Mouse (Mus musculus) forebrain, embryonic 12.5 days (tissue): Measurements from ENCODE around the gene Ak3. TPM values are rescaled to one million over a fixed set of nuclear protein-coding genes. Genes with fewer than 3 reads are reported as not detected.

Experiments used
- ATAC-seq: fragments of 200-750 bp; cut with Nextera tagmentation; 2 replicates; pipeline ENCODE4 v1.8.0; 2017; ENCODE audit warnings: moderate TSS enrichment; ENCODE audit not compliant: low FRiP score
- H3K27ac ChIP-seq: fragments of 300-500 bp; sonication (generic); 2 replicates; pipeline ENCODE4 v1.5.1; 2016; ENCODE audit warnings: mild to moderate bottlenecking
- H3K27me3 ChIP-seq: fragments of 300-500 bp; sonication (generic); 2 replicates; pipeline ENCODE4 v1.6.1; 2016; ENCODE audit warnings: mild to moderate bottlenecking
- H3K36me3 ChIP-seq: fragments of 300-500 bp; sonication (generic); replicated peaks from 2 replicates; pipeline ENCODE4 v1.6.1; 2016; ENCODE audit warnings: mild to moderate bottlenecking
- H3K4me1 ChIP-seq: fragments of 300-500 bp; sonication (generic); 2 replicates; pipeline ENCODE4 v1.6.1; 2016
- H3K4me2 ChIP-seq: fragments of 300-500 bp; sonication (generic); 2 replicates; pipeline ENCODE4 v1.6.1; 2016; ENCODE audit warnings: mild to moderate bottlenecking, moderate library complexity
- H3K4me3 ChIP-seq: fragments of 300-500 bp; sonication (generic); replicated peaks from 2 replicates; pipeline ENCODE4 v1.5.1; 2016; ENCODE audit warnings: mild to moderate bottlenecking
- H3K9ac ChIP-seq: fragments of 300-500 bp; sonication (generic); 2 replicates; pipeline ENCODE4 v1.6.1; 2016; ENCODE audit warnings: mild to moderate bottlenecking
- H3K9me3 ChIP-seq: fragments of 300-500 bp; sonication (generic); 2 replicates; pipeline ENCODE4 v1.6.1; 2016
- WGBS: fragments of 180-500 bp; shearing (Covaris S2); methylation state at CpG from one replicate; pipeline ENCODE4 v1.1.7; 2016; 5-methylcytosine and 5-hydroxymethylcytosine counted together
- polyA plus RNA-seq: library from polyadenylated mRNA; unstranded; fragments of >200 nt; fragmentation: Nextera tagmentation; extraction: Ambion mirVana; gene quantifications from 2 replicates; pipeline ENCODE4 v1.2.1, GENCODE M21; 2016

Gene Ak3
- polyA plus RNA-seq, result 68.0 and 68.6 TPM in 2 replicates

GRCm38 (mm10) chr19:29047334-29048170 lies at the start of gene Ak3:
Ak3 (minus strand) TSS chr19:29047961.
- Histone ChIP-seq H3K9me3 (no peaks in the 10 kb centered on the region), H3K4me2 (peak within 1 kb of the TSS; percentile 71), H3K36me3 (no peaks in the 10 kb centered on the region), H3K27me3 (no peaks in the 10 kb centered on the region), H3K9ac (peak within 1 kb of the TSS; percentile 89), H3K27ac (peak within 1 kb of the TSS; percentile 83), H3K4me1 (peaks cover 33% of the 10 kb centered on the region), H3K4me3 (peak within 1 kb of the TSS; percentile 78)
- under 1% methylated on average over 68 of the region's 68 CpGs for WGBS
- ATAC-seq, result peak; percentile 91

GRCm38 (mm10) chr19:29092194-29092593 lies 44.4 kb upstream of the Ak3 start:
- no peak for ATAC-seq
- Histone ChIP-seq H3K27ac (no peak overlapping the region), H3K9ac (no peak overlapping the region), H3K36me3 (no peaks in the 10 kb centered on the region), H3K4me1 (no peaks in the 10 kb centered on the region), H3K4me2 (no peak overlapping the region), H3K4me3 (no peak overlapping the region), H3K9me3 (no peaks in the 10 kb centered on the region), H3K27me3 (no peaks in the 10 kb centered on the region)

GRCm38 (mm10) chr19:29088628-29089027 lies 40.9 kb upstream of the Ak3 start:
- ATAC-seq, result no peak
- H3K4me2 ChIP-seq, result no peak overlapping the region
- 87% methylated on average over 6 of the region's 6 CpGs for WGBS
- no peaks in the 10 kb centered on the region for H3K27me3 ChIP-seq
- H3K36me3 ChIP-seq, result no peaks in the 10 kb centered on the region
- no peaks in the 10 kb centered on the region for H3K9me3 ChIP-seq
- no peak overlapping the region for H3K27ac ChIP-seq
- H3K4me3 ChIP-seq, result no peak overlapping the region
- no peaks in the 10 kb centered on the region for H3K4me1 ChIP-seq
- no peak overlapping the region for H3K9ac ChIP-seq

GRCm38 (mm10) chr19:29074802-29075201 lies 27.0 kb upstream of the Ak3 start:
- WGBS, result 62% methylated on average over 6 of the region's 6 CpGs
- ATAC-seq, result no peak; the same call in 1 of the 2 replicates

GRCm38 (mm10) chr19:29069195-29069594 lies 21.4 kb upstream of the Ak3 start:
- Histone ChIP-seq H3K36me3 (no peaks in the 10 kb centered on the region), H3K9me3 (no peaks in the 10 kb centered on the region), H3K9ac (no peak overlapping the region), H3K4me3 (no peak overlapping the region), H3K27me3 (no peaks in the 10 kb centered on the region), H3K27ac (no peak overlapping the region), H3K4me1 (peaks cover 7% of the 10 kb centered on the region), H3K4me2 (no peak overlapping the region)
- ATAC-seq, result no peak
- WGBS, result 81% methylated on average over 5 of the region's 5 CpGs

More at GRCm38 (mm10) chr19:29074802-29075201, 27.0 kb upstream of the Ak3 start:
- Histone ChIP-seq H3K4me2 (no peak overlapping the region), H3K27me3 (no peaks in the 10 kb centered on the region), H3K4me1 (no peaks in the 10 kb centered on the region), H3K9me3 (no peaks in the 10 kb centered on the region), H3K9ac (no peak overlapping the region), H3K27ac (no peak overlapping the region), H3K4me3 (no peak overlapping the region), H3K36me3 (no peaks in the 10 kb centered on the region)

GRCm38 (mm10) chr19:29066981-29067471 lies 19.3 kb upstream of the Ak3 start:
- no peaks in the 10 kb centered on the region for H3K36me3 ChIP-seq
- WGBS, result 19% methylated on average over 11 of the region's 11 CpGs
- ATAC-seq, result peak; percentile 60
- peak overlapping the region; percentile 7 for H3K4me3 ChIP-seq
- no peak overlapping the region for H3K27ac ChIP-seq
- peak overlapping the region; percentile 34 for H3K4me2 ChIP-seq
- H3K9me3 ChIP-seq, result no peaks in the 10 kb centered on the region
- H3K4me1 ChIP-seq, result peaks cover 10% of the 10 kb centered on the region
- H3K9ac ChIP-seq, result no peak overlapping the region
- H3K27me3 ChIP-seq, result no peaks in the 10 kb centered on the region

- H3K27ac ChIP-seq, result peak overlapping the region; percentile 42; the same call in 1 of the 2 replicates
- H3K4me3 ChIP-seq, result no peak overlapping the region
- WGBS, result 57% methylated on average over 9 of the region's 9 CpGs
- no peak overlapping the region for H3K9ac ChIP-seq
- peaks cover 17% of the 10 kb centered on the region for H3K4me1 ChIP-seq
- ATAC-seq, result 0 out of 2 replicates have a peak, but pooled peaks have one; percentile 12
- no peaks in the 10 kb centered on the region for H3K9me3 ChIP-seq
- H3K27me3 ChIP-seq, result no peaks in the 10 kb centered on the region
- H3K4me2 ChIP-seq, result no peak overlapping the region
- no peaks in the 10 kb centered on the region for H3K36me3 ChIP-seq
Observed at GRCm38 (mm10) chr19:29064451-29065102, 16.8 kb upstream of the Ak3 start.

DNA sequence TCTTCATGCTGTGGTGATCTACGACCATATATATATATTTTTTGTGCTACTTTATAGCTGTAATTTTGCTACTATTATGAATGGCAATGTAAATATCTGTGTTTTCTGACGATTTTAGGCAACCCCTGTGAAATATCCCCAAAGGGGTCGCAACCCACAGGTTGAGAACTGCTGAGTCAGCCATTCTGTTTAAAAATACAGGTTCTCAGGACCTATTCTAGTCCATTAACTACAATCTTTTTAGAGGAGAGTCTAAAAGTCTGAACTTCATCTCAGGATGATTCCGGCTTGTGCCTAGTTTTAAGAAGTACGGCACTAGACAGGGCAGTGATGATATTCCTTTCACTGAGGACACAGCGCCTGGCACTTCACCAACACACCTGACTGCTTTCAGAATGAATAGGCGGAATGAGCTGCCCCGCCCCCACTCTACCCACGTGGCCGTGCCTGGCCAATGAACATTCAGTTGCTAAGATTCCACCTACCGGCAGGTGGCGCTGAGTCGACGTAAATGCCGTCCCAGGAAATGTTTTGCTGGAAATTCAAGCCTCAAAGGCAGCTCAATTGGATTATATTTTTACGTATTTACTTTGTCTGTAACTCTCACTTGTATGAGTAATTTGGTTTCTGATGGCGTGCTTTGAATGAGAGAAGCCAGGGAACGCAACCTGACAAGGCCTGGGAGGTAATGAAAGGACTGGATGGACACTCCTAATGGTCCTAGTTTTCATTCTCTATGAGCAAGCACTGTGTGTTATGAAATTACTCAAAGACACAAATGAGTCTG lies 16.0 kb upstream of the Ak3 start:
- Histone ChIP-seq H3K9me3 (no peaks in the 10 kb centered on the region), H3K9ac (no peak overlapping the region), H3K4me2 (peak overlapping the region; percentile 29; the same call in 1 of the 2 replicates), H3K4me1 (peaks cover 17% of the 10 kb centered on the region), H3K27ac (no peak overlapping the region), H3K4me3 (no peak overlapping the region), H3K27me3 (no peaks in the 10 kb centered on the region), H3K36me3 (no peaks in the 10 kb centered on the region)
- peak; percentile 88 for ATAC-seq
- WGBS, result 18% methylated on average over 18 of the region's 18 CpGs

GRCm38 (mm10) chr19:29063009-29063408 lies 15.2 kb upstream of the Ak3 start:
- Histone ChIP-seq H3K4me1 (peaks cover 17% of the 10 kb centered on the region), H3K4me2 (no peak overlapping the region), H3K27me3 (no peaks in the 10 kb centered on the region), H3K27ac (no peak overlapping the region), H3K9me3 (no peaks in the 10 kb centered on the region), H3K4me3 (no peak overlapping the region), H3K9ac (no peak overlapping the region), H3K36me3 (no peaks in the 10 kb centered on the region)
- 81% methylated on average over 5 of the region's 5 CpGs for WGBS
- no peak for ATAC-seq

GRCm38 (mm10) chr19:29060299-29060698 lies 12.5 kb upstream of the Ak3 start:
- ATAC-seq, result no peak
- no peak overlapping the region for H3K27ac ChIP-seq
- H3K4me3 ChIP-seq, result no peak overlapping the region
- peaks cover 10% of the 10 kb centered on the region for H3K4me1 ChIP-seq
- no peak overlapping the region for H3K4me2 ChIP-seq
- 26% methylated on average over 6 of the region's 6 CpGs for WGBS
- no peaks in the 10 kb centered on the region for H3K36me3 ChIP-seq
- no peak overlapping the region for H3K9ac ChIP-seq
- no peaks in the 10 kb centered on the region for H3K9me3 ChIP-seq
- H3K27me3 ChIP-seq, result no peaks in the 10 kb centered on the region

DNA sequence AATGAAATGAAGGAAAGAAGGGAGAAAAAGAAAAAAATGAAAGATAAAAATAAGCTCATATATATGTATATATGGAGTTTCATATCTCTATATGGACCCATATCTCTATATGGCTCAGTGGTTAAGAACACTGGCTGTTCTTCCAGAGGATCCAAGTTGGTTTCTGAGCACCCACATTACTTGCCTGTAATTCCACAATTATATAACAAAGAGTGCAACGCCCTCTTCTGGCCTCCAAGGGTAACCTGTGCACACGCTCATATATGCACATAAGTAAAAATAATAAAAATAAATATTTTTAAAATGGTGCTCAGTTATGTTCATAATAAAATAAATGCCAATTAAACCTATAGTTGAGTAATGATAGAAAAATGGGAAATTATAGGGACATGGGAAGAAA lies 11.9 kb upstream of the Ak3 start:
- H3K4me2 ChIP-seq, result no peak overlapping the region
- H3K27ac ChIP-seq, result no peak overlapping the region
- ATAC-seq, result no peak
- no peak overlapping the region for H3K4me3 ChIP-seq
- H3K9me3 ChIP-seq, result no peaks in the 10 kb centered on the region
- H3K9ac ChIP-seq, result no peak overlapping the region
- 89% methylated on average over 2 of the region's 2 CpGs for WGBS
- no peaks in the 10 kb centered on the region for H3K27me3 ChIP-seq
- H3K36me3 ChIP-seq, result no peaks in the 10 kb centered on the region
- H3K4me1 ChIP-seq, result peaks cover 10% of the 10 kb centered on the region

GRCm38 (mm10) chr19:29058741-29059140 lies 11.0 kb upstream of the Ak3 start:
- Histone ChIP-seq H3K9me3 (no peaks in the 10 kb centered on the region), H3K36me3 (no peaks in the 10 kb centered on the region), H3K27me3 (no peaks in the 10 kb centered on the region), H3K27ac (no peak overlapping the region), H3K4me2 (no peak overlapping the region), H3K4me3 (no peak overlapping the region), H3K9ac (no peak overlapping the region), H3K4me1 (peaks cover 10% of the 10 kb centered on the region)
- 88% methylated on average over 5 of the region's 5 CpGs for whole genome bisulfite sequencing
- ATAC-seq, result no peak
